Mouse (Mus musculus) neural tube, embryonic 10.5 days (tissue): ENCODE measurements at regions not wholly inside any gene's neighbourhood (a gene's known extent, or its start where the extent isn't known, plus 50 kb on each side); places are given as distances from the start of the nearest gene placed in this dataset.

Source experiments
- DNase-seq: peaks from one replicate; pipeline ENCODE4 v3.0.0-alpha.2; 2017; ENCODE audit warnings: low spot score; ENCODE audit errors: extremely low spot score

DNA sequence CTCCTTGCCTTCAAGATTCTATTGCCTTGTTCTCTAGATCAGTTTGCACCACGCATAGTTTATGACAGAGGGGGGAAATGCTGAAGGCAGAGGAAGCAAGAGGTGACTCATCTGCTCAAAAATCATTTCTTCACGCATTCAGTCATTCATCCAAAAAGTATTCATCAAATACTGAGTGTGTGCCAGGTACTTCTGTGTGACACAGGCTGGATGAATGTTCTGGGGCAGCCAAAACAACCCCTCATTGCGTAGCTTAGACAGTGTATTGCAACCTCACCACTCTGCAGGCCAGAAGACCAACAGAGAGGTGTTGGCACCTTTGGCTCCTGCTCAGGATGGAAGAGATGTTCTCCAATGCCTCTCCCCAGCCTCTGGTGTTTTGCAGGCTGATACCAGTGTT lies 72.9 kb upstream of the Lnx1 start:
- DNase-seq = no peak

DNA sequence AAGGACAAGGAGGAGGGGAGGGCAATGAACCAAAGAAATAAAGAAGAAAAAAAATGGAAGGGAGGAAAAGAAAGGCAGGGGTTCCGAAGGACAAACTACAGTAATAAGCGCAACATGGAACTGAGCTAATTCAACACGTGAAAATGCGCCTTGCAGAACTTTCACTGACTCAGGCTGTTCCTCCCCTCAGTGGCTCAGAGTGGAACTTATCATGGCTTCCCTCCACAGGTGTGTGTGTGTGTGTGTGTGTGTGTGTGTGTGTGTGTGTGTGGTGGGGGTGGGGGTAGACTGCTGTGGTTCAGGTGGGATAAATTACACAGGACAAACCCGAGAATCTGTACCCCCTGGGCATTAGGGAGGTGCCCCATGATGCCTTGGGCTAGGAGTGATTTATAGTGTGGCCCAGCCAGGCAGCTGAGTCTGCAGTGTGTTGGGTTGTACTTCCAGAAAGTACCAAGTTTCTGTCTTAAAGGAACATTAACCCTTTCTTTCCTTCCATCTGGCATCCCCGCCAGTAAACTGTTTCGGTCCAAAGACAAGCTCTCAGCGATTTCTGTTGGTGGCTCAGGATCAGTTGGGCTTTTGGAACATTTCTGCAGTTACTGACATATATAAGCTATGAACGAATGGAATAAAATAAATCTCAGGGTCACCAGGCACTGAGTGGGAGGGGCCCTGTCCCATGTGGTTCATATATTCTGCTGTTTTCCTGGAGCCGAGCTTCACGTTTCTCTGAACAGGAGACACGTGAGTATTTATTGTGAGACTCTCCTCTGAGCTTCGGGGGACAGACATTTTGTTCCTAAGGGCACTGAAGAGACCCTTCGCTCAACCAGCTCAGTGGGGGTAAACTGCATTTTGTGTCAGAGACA lies 71.1 kb upstream of the Lnx1 start:
- no peak for DNase-seq

DNA sequence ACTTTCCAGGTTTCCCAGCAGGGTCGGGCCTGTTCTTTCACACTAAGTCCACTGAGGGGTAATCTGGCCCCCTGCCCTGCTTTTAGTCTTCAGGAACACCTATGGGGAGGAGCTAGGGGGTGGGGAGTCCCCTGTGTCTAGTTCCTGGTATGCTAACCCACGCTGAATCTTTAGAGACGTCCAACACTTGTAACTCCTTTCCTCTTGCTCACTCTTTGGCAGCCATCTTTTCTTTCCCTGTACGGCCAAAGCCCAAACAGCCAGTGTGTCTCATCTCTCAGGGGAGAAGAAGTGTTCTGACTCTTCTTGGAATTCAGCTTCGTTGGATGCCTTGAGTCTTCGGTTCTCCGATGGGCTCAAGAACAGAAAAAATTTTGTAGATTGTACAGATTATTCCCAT lies 68.4 kb upstream of the Lnx1 start:
- DNase-seq = no peak

DNA sequence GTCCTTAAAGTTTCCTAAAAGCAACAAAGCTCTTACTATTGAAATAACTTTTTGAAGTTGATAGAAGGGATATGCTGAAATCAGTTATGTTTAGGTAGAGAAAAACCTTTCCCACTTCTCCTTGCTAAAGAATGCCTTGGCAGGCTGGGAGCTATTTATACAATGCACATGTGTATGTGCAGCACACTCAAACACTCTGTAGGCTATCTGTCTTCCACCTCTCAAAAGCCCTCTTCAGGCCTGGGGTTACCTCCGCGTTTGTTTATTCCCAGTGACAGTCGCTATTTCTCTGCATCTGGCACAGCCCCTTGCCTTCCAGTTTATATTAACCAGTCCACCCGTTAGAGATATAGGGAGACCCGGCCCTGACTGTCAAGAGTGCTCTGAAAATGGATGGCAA lies 66.3 kb upstream of the Lnx1 start:
- no peak for DNase-seq

DNA sequence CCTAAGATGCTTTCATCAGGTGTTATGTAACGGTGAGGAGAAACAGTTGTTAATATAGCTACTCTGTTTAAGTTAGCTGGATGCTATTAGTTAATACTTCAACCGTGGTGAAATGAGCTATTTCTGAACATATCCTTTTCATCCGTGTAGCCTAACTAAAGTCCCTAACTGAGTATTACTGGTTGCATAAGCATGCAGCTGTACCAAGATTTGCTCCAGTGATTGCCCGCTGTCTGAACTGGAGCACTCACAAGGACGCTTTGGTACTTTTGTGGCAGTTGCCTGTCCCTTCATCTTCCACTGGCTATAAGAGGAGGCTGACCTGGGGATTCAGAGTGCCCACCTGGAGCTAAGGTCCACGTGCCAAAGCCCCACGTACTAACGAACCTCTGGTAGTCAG lies 65.3 kb upstream of the Lnx1 start:
- DNase-seq = no peak

DNA sequence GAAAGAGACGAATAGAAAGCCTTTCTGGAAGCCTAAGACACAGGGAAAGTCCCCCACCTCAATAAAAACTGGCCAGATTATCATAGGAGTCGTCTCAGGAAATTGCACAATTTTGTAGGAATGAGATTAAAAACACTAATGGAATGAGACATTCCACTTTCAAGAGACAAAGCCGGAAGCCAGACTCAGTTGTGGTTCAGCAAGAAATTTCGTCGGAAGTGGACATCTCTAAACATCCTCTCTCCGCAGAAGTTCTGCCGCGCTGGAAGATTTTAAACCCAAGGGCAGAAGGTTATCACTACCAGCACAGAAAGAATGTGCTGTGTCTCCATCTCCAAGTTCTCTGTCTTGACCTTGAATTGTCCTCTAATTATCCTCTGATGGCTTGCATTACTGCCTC lies 63.5 kb upstream of the Lnx1 start:
- no peak for DNase-seq

DNA sequence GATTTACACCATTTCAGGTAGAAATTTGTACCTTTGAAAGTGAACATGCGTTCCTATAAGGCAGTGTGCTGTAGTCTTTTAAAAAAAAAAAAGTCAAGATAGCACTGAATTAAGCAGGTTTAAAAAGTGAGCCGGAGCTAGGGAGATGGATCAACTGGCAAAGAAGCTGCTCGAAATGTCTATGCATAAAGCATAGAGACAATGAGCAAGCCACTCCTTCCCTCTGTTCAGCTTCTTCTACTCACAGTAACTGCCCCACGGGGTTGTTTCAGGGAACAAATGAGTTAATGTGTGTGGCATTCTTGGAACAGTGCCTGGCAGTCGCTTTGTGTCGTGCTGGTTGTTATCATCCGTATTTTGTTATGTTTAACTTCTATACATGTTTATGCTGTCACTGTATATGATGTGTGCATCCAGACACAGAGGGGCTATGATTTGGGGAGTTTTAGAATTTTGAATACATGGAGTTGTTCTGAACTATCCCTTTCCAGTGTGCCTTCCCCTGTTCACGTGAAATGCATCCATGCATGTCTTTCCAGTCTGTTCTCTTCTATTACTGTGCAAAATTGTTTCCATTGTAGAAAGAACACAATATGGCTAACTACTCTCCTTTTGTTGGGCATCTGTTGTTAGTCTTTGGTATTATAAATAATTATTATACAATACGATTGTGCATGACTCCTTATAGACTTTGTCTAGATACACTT lies 62.5 kb upstream of the Lnx1 start:
- DNase-seq = no peak

DNA sequence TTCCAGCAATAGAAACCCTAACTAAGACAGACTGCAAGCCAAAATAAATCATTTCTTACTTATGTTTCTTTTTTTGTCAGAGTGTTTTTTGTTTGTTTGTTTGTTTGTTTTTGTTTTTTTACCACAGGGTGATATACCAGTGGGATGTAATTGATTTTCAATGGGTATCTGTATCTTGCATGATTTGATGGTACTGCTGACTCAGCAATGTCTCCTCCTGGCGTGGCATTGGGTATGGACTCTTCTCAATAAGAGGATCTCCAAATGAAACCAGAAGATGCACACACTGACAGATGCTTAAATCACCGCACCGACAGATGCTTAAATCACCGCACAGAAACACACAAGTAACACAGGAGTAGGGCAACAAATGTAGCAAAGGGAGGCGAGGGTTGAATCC lies 54.8 kb upstream of the Lnx1 start:
- DNase-seq = no peak

DNA sequence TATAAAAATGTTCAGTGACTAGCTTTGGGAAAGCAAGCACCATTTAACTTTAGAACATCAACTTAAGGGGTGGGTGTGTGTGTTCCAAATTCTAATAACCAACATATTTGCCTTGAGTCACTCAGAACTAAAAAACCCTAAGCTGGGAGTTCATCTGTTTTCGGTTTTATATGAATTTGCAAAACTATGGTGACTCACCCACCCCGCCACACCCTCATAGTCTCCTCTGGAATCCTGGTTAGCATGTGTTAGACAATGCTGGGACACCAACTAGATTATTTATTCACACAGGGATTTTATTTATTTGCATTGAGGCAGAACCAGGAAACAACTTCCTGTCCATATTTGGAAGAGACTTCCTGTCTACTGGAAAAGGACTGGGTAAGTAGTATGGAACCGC lies 50.2 kb upstream of the Lnx1 start:
- no peak for DNase-seq
